Mouse (Mus musculus): ENCODE results near the gene Ciart. TPM values are rescaled to one million over a fixed set of nuclear protein-coding genes. Genes with fewer than 3 reads are reported as not detected.
A peak's percentile ranks its signal among the peaks of the same experiment; 100 is the strongest.
"Not testable (repeated sequence)": the region's sequence is repeated elsewhere in the genome, so short reads cannot be mapped to it uniquely, and the experiment has no call there.

The Ciart gene
- polyA plus RNA-seq, 1 experiment, result 16.5 TPM

GRCm38 (mm10) chr3:95925087-95925486 is 43.0 kb upstream of the Ciart start:
- Histone ChIP-seq H3K36me3 (ENCODE audit: control insufficient read depth, insufficient read depth, low read length) (no peaks in the 10 kb centered on the region), H3K27me3 (ENCODE audit: control insufficient read depth, insufficient read depth, low read length) (no peaks in the 10 kb centered on the region), H3K27ac (ENCODE audit: control insufficient read depth, insufficient read depth, low read depth, low read length) (no peak overlapping the region), H3K4me3 (ENCODE audit: control insufficient read depth, low read depth, low read length) (no peak overlapping the region), H3K4me1 (ENCODE audit: control insufficient read depth, insufficient read depth, low read length) (peaks cover 8% of the 10 kb centered on the region)
- TF ChIP-seq POLR2A (IDR thresholded peaks at IDR 0.05; ENCODE audit: control insufficient read depth, low read depth, low read length) (no peak), CTCF (IDR thresholded peaks at IDR 0.05; ENCODE audit: control insufficient read depth, insufficient read depth, insufficient replicate concordance, low read depth, low read length) (no peak)

- Histone ChIP-seq H3K27me3 (ENCODE audit: control insufficient read depth, insufficient read depth, low read length) (no peaks in the 10 kb centered on the region), H3K27ac (ENCODE audit: control insufficient read depth, insufficient read depth, low read depth, low read length) (no peak overlapping the region), H3K36me3 (ENCODE audit: control insufficient read depth, insufficient read depth, low read length) (no peaks in the 10 kb centered on the region), H3K4me3 (ENCODE audit: control insufficient read depth, low read depth, low read length) (no peak overlapping the region), H3K4me1 (ENCODE audit: control insufficient read depth, insufficient read depth, low read length) (peaks cover 6% of the 10 kb centered on the region)
- TF ChIP-seq POLR2A (IDR thresholded peaks at IDR 0.05; ENCODE audit: control insufficient read depth, low read depth, low read length) (no peak), CTCF (IDR thresholded peaks at IDR 0.05; ENCODE audit: control insufficient read depth, insufficient read depth, insufficient replicate concordance, low read depth, low read length) (no peak)
Observed at GRCm38 (mm10) chr3:95924185-95924584, 42.1 kb upstream of the Ciart start.

GRCm38 (mm10) chr3:95923429-95923828 is 41.4 kb upstream of the Ciart start:
- not testable (repeated sequence) for H3K27ac ChIP-seq (ENCODE audit: control insufficient read depth, insufficient read depth, low read depth, low read length); H3K4me3 ChIP-seq (ENCODE audit: control insufficient read depth, low read depth, low read length); H3K27me3 ChIP-seq (ENCODE audit: control insufficient read depth, insufficient read depth, low read length); H3K4me1 ChIP-seq (ENCODE audit: control insufficient read depth, insufficient read depth, low read length); H3K36me3 ChIP-seq (ENCODE audit: control insufficient read depth, insufficient read depth, low read length)

- H3K36me3 ChIP-seq (ENCODE audit: control insufficient read depth, insufficient read depth, low read length); H3K27me3 ChIP-seq (ENCODE audit: control insufficient read depth, insufficient read depth, low read length); H3K4me1 ChIP-seq (ENCODE audit: control insufficient read depth, insufficient read depth, low read length); H3K27ac ChIP-seq (ENCODE audit: control insufficient read depth, insufficient read depth, low read depth, low read length): not testable (repeated sequence)
- peak overlapping the region; percentile 72 for H3K4me3 ChIP-seq (ENCODE audit: control insufficient read depth, low read depth, low read length)
Observed at GRCm38 (mm10) chr3:95920532-95920931, 38.5 kb upstream of the Ciart start.

- Histone ChIP-seq H3K36me3 (ENCODE audit: control insufficient read depth, insufficient read depth, low read length) (no peaks in the 10 kb centered on the region), H3K27me3 (ENCODE audit: control insufficient read depth, insufficient read depth, low read length) (no peaks in the 10 kb centered on the region), H3K27ac (ENCODE audit: control insufficient read depth, insufficient read depth, low read depth, low read length) (no peak overlapping the region), H3K4me1 (ENCODE audit: control insufficient read depth, insufficient read depth, low read length) (no peaks in the 10 kb centered on the region; the same call in 1 of the 2 replicates), H3K4me3 (ENCODE audit: control insufficient read depth, low read depth, low read length) (no peak overlapping the region)
- TF ChIP-seq POLR2A (IDR thresholded peaks at IDR 0.05; ENCODE audit: control insufficient read depth, low read depth, low read length) (no peak), CTCF (IDR thresholded peaks at IDR 0.05; ENCODE audit: control insufficient read depth, insufficient read depth, insufficient replicate concordance, low read depth, low read length) (no peak)
Observed at GRCm38 (mm10) chr3:95916760-95917159, 34.7 kb upstream of the Ciart start.

- H3K36me3 ChIP-seq (ENCODE audit: control insufficient read depth, insufficient read depth, low read length), result no peaks in the 10 kb centered on the region
- H3K27me3 ChIP-seq (ENCODE audit: control insufficient read depth, insufficient read depth, low read length), result no peaks in the 10 kb centered on the region
- no peaks in the 10 kb centered on the region for H3K4me1 ChIP-seq (ENCODE audit: control insufficient read depth, insufficient read depth, low read length)
- TF ChIP-seq POLR2A (IDR thresholded peaks at IDR 0.05; ENCODE audit: control insufficient read depth, low read depth, low read length) (no peak), CTCF (IDR thresholded peaks at IDR 0.05; ENCODE audit: control insufficient read depth, insufficient read depth, insufficient replicate concordance, low read depth, low read length) (no peak)
- H3K27ac ChIP-seq (ENCODE audit: control insufficient read depth, insufficient read depth, low read depth, low read length), result no peak overlapping the region
- H3K4me3 ChIP-seq (ENCODE audit: control insufficient read depth, low read depth, low read length), result no peak overlapping the region
Observed at GRCm38 (mm10) chr3:95914706-95915105, 32.7 kb upstream of the Ciart start.

- H3K36me3 ChIP-seq (ENCODE audit: control insufficient read depth, insufficient read depth, low read length), result no peaks in the 10 kb centered on the region
Observed at GRCm38 (mm10) chr3:95907613-95908012, 25.6 kb upstream of the Ciart start.

GRCm38 (mm10) chr3:95906860-95907259 is 24.8 kb upstream of the Ciart start:
- Histone ChIP-seq H3K27ac (ENCODE audit: control insufficient read depth, insufficient read depth, low read depth, low read length) (no peak overlapping the region), H3K36me3 (ENCODE audit: control insufficient read depth, insufficient read depth, low read length) (no peaks in the 10 kb centered on the region), H3K4me1 (ENCODE audit: control insufficient read depth, insufficient read depth, low read length) (peaks cover 13% of the 10 kb centered on the region), H3K4me3 (ENCODE audit: control insufficient read depth, low read depth, low read length) (no peak overlapping the region), H3K27me3 (ENCODE audit: control insufficient read depth, insufficient read depth, low read length) (no peaks in the 10 kb centered on the region)
- peak; percentile 71; the same call in 1 of the 2 replicates for TF ChIP-seq CTCF (IDR thresholded peaks at IDR 0.05; ENCODE audit: control insufficient read depth, insufficient read depth, insufficient replicate concordance, low read depth, low read length)
- TF ChIP-seq POLR2A (IDR thresholded peaks at IDR 0.05; ENCODE audit: control insufficient read depth, low read depth, low read length), result no peak

More at GRCm38 (mm10) chr3:95907613-95908012, 25.6 kb upstream of the Ciart start:
- Histone ChIP-seq H3K27ac (ENCODE audit: control insufficient read depth, insufficient read depth, low read depth, low read length) (no peak overlapping the region), H3K4me1 (ENCODE audit: control insufficient read depth, insufficient read depth, low read length) (peaks cover 13% of the 10 kb centered on the region), H3K4me3 (ENCODE audit: control insufficient read depth, low read depth, low read length) (no peak overlapping the region), H3K27me3 (ENCODE audit: control insufficient read depth, insufficient read depth, low read length) (no peaks in the 10 kb centered on the region)
- no peak for TF ChIP-seq CTCF (IDR thresholded peaks at IDR 0.05; ENCODE audit: control insufficient read depth, insufficient read depth, insufficient replicate concordance, low read depth, low read length)
- no peak for TF ChIP-seq POLR2A (IDR thresholded peaks at IDR 0.05; ENCODE audit: control insufficient read depth, low read depth, low read length)

Measured in testis, adult 2 months (tissue).